Mouse (Mus musculus): ENCODE measurements around the gene Klre1. TPM values are rescaled to one million over a fixed set of nuclear protein-coding genes. Genes with fewer than 3 reads are reported as not detected.
"Not testable (repeated sequence)": the region's sequence is repeated elsewhere in the genome, so short reads cannot be mapped to it uniquely, and the experiment has no call there.

The Klre1 gene
- polyA plus RNA-seq, 1 experiment, result 2.6 TPM

GRCm38 (mm10) chr6:129581896-129582295, 4.2 kb downstream of the Klre1 start:
- TF ChIP-seq CTCF (IDR thresholded peaks at IDR 0.05; ENCODE audit: extremely low read depth, insufficient read depth, insufficient read length, insufficient replicate concordance), result no peak
- peaks cover 4% of the 10 kb centered on the region; the same call in 1 of the 2 replicates for H3K4me1 ChIP-seq (ENCODE audit: control insufficient read depth, insufficient read depth, insufficient read length)
- 42% methylated on average over 4 of the region's 4 CpGs for WGBS
- H3K27me3 ChIP-seq (ENCODE audit: control insufficient read depth, insufficient read depth, low read length), result no peaks in the 10 kb centered on the region
- H3K4me3 ChIP-seq (ENCODE audit: extremely low read depth, insufficient read depth, insufficient read length), result no peak overlapping the region
- DNase-seq (ENCODE audit: low read depth in 1 of 2, low spot score in 2 of 2), result no peak
- H3K27ac ChIP-seq (ENCODE audit: insufficient read depth, low read length), result peak overlapping the region; percentile 33; the same call in 1 of the 2 replicates
- no peaks in the 10 kb centered on the region for H3K36me3 ChIP-seq (ENCODE audit: control insufficient read depth, insufficient read depth, low read length)

- peak overlapping the region; percentile 72 for H3K27ac ChIP-seq (ENCODE audit: insufficient read depth, low read length)
- H3K4me3 ChIP-seq (ENCODE audit: extremely low read depth, insufficient read depth, insufficient read length), result no peak overlapping the region
- peaks cover 4% of the 10 kb centered on the region; the same call in 1 of the 2 replicates for H3K4me1 ChIP-seq (ENCODE audit: control insufficient read depth, insufficient read depth, insufficient read length)
- H3K27me3 ChIP-seq (ENCODE audit: control insufficient read depth, insufficient read depth, low read length), result no peaks in the 10 kb centered on the region
- TF ChIP-seq CTCF (IDR thresholded peaks at IDR 0.05; ENCODE audit: extremely low read depth, insufficient read depth, insufficient read length, insufficient replicate concordance), result no peak
- no peak for TF ChIP-seq POLR2A (IDR thresholded peaks at IDR 0.05; ENCODE audit: low read depth, low read length)
- H3K36me3 ChIP-seq (ENCODE audit: control insufficient read depth, insufficient read depth, low read length), result no peaks in the 10 kb centered on the region
- DNase-seq (ENCODE audit: low read depth in 1 of 2, low spot score in 2 of 2), result no peak
- 58% methylated on average over 3 of the region's 3 CpGs for WGBS
Measured at GRCm38 (mm10) chr6:129583014-129583413, 5.3 kb downstream of the Klre1 start.

- H3K4me1 ChIP-seq (ENCODE audit: control insufficient read depth, insufficient read depth, insufficient read length), result no peaks in the 10 kb centered on the region
- peak within 1 kb of the TSS; percentile 48; the same call in 1 of the 2 replicates for H3K27ac ChIP-seq (ENCODE audit: insufficient read depth, low read length)
- TF ChIP-seq CTCF (IDR thresholded peaks at IDR 0.05; ENCODE audit: extremely low read depth, insufficient read depth, insufficient read length, insufficient replicate concordance), result no peak
- TF ChIP-seq POLR2A (IDR thresholded peaks at IDR 0.05; ENCODE audit: low read depth, low read length), result no peak
- peak within 1 kb of the TSS; percentile 13; the same call in 1 of the 2 replicates for H3K4me3 ChIP-seq (ENCODE audit: extremely low read depth, insufficient read depth, insufficient read length)
- H3K27me3 ChIP-seq (ENCODE audit: control insufficient read depth, insufficient read depth, low read length), result no peaks in the 10 kb centered on the region
- DNase-seq (ENCODE audit: low read depth in 1 of 2, low spot score in 2 of 2), result peak; percentile 14 to 17
- 6% methylated on average over 3 of the region's 3 CpGs for WGBS
- no peaks in the 10 kb centered on the region for H3K36me3 ChIP-seq (ENCODE audit: control insufficient read depth, insufficient read depth, low read length)
Measured at GRCm38 (mm10) chr6:129591508-129591907, 13.8 kb downstream of the Klre1 start, which contains the start of gene Klrd1. Gene Klrd1 (plus strand): TSS chr6:129591782.

GRCm38 (mm10) chr6:129608372-129608771, 30.7 kb downstream of the Klre1 start:
- peak; percentile 15 to 36 for DNase-seq (ENCODE audit: low read depth in 1 of 2, low spot score in 2 of 2)
- Histone ChIP-seq H3K27ac (ENCODE audit: insufficient read depth, low read length) (peak overlapping the region; percentile 59; the same call in 1 of the 2 replicates), H3K27me3 (ENCODE audit: control insufficient read depth, insufficient read depth, low read length) (no peaks in the 10 kb centered on the region), H3K36me3 (ENCODE audit: control insufficient read depth, insufficient read depth, low read length) (no peaks in the 10 kb centered on the region), H3K4me1 (ENCODE audit: control insufficient read depth, insufficient read depth, insufficient read length) (peaks cover 3% of the 10 kb centered on the region), H3K4me3 (ENCODE audit: extremely low read depth, insufficient read depth, insufficient read length) (no peak overlapping the region)
- TF ChIP-seq POLR2A (IDR thresholded peaks at IDR 0.05; ENCODE audit: low read depth, low read length) (no peak), CTCF (IDR thresholded peaks at IDR 0.05; ENCODE audit: extremely low read depth, insufficient read depth, insufficient read length, insufficient replicate concordance) (no peak)

- Histone ChIP-seq H3K27ac (ENCODE audit: insufficient read depth, low read length) (no peak within 1 kb of the TSS), H3K4me1 (ENCODE audit: control insufficient read depth, insufficient read depth, insufficient read length) (no peaks in the 10 kb centered on the region), H3K27me3 (ENCODE audit: control insufficient read depth, insufficient read depth, low read length) (no peaks in the 10 kb centered on the region), H3K36me3 (ENCODE audit: control insufficient read depth, insufficient read depth, low read length) (no peaks in the 10 kb centered on the region), H3K4me3 (ENCODE audit: extremely low read depth, insufficient read depth, insufficient read length) (no peak within 1 kb of the TSS)
- WGBS, result 67% methylated on average over 4 of the region's 4 CpGs
- no peak for DNase-seq (ENCODE audit: low read depth in 1 of 2, low spot score in 2 of 2)
- TF ChIP-seq CTCF (IDR thresholded peaks at IDR 0.05; ENCODE audit: extremely low read depth, insufficient read depth, insufficient read length, insufficient replicate concordance) (no peak), POLR2A (IDR thresholded peaks at IDR 0.05; ENCODE audit: low read depth, low read length) (no peak)
Measured at GRCm38 (mm10) chr6:129623735-129624134, 46.0 kb downstream of the Klre1 start, which contains the start of gene Klrk1. Gene Klrk1 (minus strand): TSS chr6:129623864.

GRCm38 (mm10) chr6:129631046-129631445, 53.3 kb downstream of the Klre1 start:
- not testable (repeated sequence) for H3K4me1 ChIP-seq (ENCODE audit: control insufficient read depth, insufficient read depth, insufficient read length); H3K27me3 ChIP-seq (ENCODE audit: control insufficient read depth, insufficient read depth, low read length); DNase-seq (ENCODE audit: low read depth in 1 of 2, low spot score in 2 of 2); H3K27ac ChIP-seq (ENCODE audit: insufficient read depth, low read length); H3K4me3 ChIP-seq (ENCODE audit: extremely low read depth, insufficient read depth, insufficient read length); H3K36me3 ChIP-seq (ENCODE audit: control insufficient read depth, insufficient read depth, low read length)
- WGBS, result 35% methylated on average over 2 of the region's 2 CpGs

Other genes starting within 250 kb of the Klre1 start
- gene 4922502D21Rik, start 246.1 kb upstream of the Klre1 start, polyA plus RNA-seq (2012; rRNA removed), result not detected in 2 replicates
- 5.3 and 6.8 TPM in 2 replicates for gene Clec12a, start 235.2 kb upstream of the Klre1 start, polyA plus RNA-seq (2012; rRNA removed)
- gene Clec12b, start 192.0 kb upstream of the Klre1 start, polyA plus RNA-seq (2012; rRNA removed), result 0.11 TPM in 1 of 2 replicates, not detected in the other
- gene Clec1b, start 180.6 kb upstream of the Klre1 start, polyA plus RNA-seq (2012; rRNA removed), result 5.5 and 9.6 TPM in 2 replicates
- 5.4 and 8.7 TPM in 2 replicates for gene Clec9a, start 169.0 kb upstream of the Klre1 start, polyA plus RNA-seq (2012; rRNA removed)
- 0.47 and 0.51 TPM in 2 replicates for gene Clec1a, start 125.9 kb upstream of the Klre1 start, polyA plus RNA-seq (2012; rRNA removed)
- 0.06 and 0.08 TPM in 2 replicates for gene Olr1, start 70.7 kb upstream of the Klre1 start, polyA plus RNA-seq (2012; rRNA removed)
- gene Tmem52b, start 65.3 kb upstream of the Klre1 start, polyA plus RNA-seq (2012; rRNA removed), result not detected in 2 replicates
- 17.6 and 19.9 TPM in 2 replicates for gene Gabarapl1, start 44.7 kb upstream of the Klre1 start, polyA plus RNA-seq (2012; rRNA removed)
- gene Klrd1, start 13.9 kb downstream of the Klre1 start, polyA plus RNA-seq (2012; rRNA removed), result 1.2 and 2.5 TPM in 2 replicates
- 1.1 and 2.1 TPM in 2 replicates for gene Klrk1, start 46.0 kb downstream of the Klre1 start, polyA plus RNA-seq (2012; rRNA removed)
- gene Klrc3, start 65.4 kb downstream of the Klre1 start, polyA plus RNA-seq (2012; rRNA removed), result 0.63 and 1.6 TPM in 2 replicates
- gene Klrc2, start 82.8 kb downstream of the Klre1 start, polyA plus RNA-seq (2012; rRNA removed), result 0.74 and 0.88 TPM in 2 replicates
- gene Klrc1, start 101.1 kb downstream of the Klre1 start, polyA plus RNA-seq (2012; rRNA removed), result 1.7 and 2.9 TPM in 2 replicates
- gene Klri1, start 139.2 kb downstream of the Klre1 start, polyA plus RNA-seq (2012; rRNA removed), result 0.53 and 0.74 TPM in 2 replicates
- 0.40 and 0.83 TPM in 2 replicates for gene Klri2, start 162.6 kb downstream of the Klre1 start, polyA plus RNA-seq (2012; rRNA removed)
- gene Gm156, start 206.4 kb downstream of the Klre1 start, polyA plus RNA-seq (2012; rRNA removed), result not detected in 2 replicates

All from spleen, adult 2 months (tissue).